Mouse (Mus musculus): ENCODE data around the gene Amer2. TPM values are rescaled to one million over a fixed set of nuclear protein-coding genes. Genes with fewer than 3 reads are reported as not detected.
"Not testable (repeated sequence)": the region's sequence is repeated elsewhere in the genome, so short reads cannot be mapped to it uniquely, and the experiment has no call there.

Gene Amer2
- 0.21 and 0.24 TPM in 2 replicates for polyA plus RNA-seq (2011; ENCODE audit: insufficient read depth, insufficient read length, low read depth, missing spikeins)

GRCm38 (mm10) chr14:60372821-60373309 lies at the start of gene Amer2:
TSS of gene Amer2 (plus strand) at chr14:60373259.
- Histone ChIP-seq H3K4me3 (ENCODE audit: low read depth, low read length) (no peak within 1 kb of the TSS), H3K9ac (ENCODE audit: low read depth, poor library complexity, severe bottlenecking) (no peak within 1 kb of the TSS), H3K36me3 (ENCODE audit: control insufficient read depth, insufficient read depth, low read length, poor library complexity, severe bottlenecking) (no peaks in the 10 kb centered on the region), H3K27ac (ENCODE audit: insufficient read depth, low read length) (no peak within 1 kb of the TSS), H3K4me1 (ENCODE audit: control insufficient read depth, insufficient read depth, low read length) (peaks cover 4% of the 10 kb centered on the region), H3K9me3 (replicated peaks; ENCODE audit: control insufficient read depth, insufficient read depth, low read length, poor library complexity, severe bottlenecking) (no peaks in the 10 kb centered on the region), H3K27me3 (ENCODE audit: control insufficient read depth, insufficient read depth, low read length, poor library complexity, severe bottlenecking) (peaks cover 4% of the 10 kb centered on the region; the same call in 1 of the 2 replicates)
- TF ChIP-seq EP300 (IDR thresholded peaks at IDR 0.05; ENCODE audit: insufficient read depth, low read depth, low read length) (no peak), POLR2A (IDR thresholded peaks at IDR 0.05; ENCODE audit: insufficient read depth, low read length) (no peak), CTCF (IDR thresholded peaks at IDR 0.05; ENCODE audit: low read depth, low read length) (no peak)

GRCm38 (mm10) chr14:60340001-60340400 lies 33.1 kb upstream of the Amer2 start:
- not testable (repeated sequence) for H3K9ac ChIP-seq (ENCODE audit: low read depth, poor library complexity, severe bottlenecking); H3K4me1 ChIP-seq (ENCODE audit: control insufficient read depth, insufficient read depth, low read length); H3K4me3 ChIP-seq (ENCODE audit: low read depth, low read length); H3K9me3 ChIP-seq (replicated peaks; ENCODE audit: control insufficient read depth, insufficient read depth, low read length, poor library complexity, severe bottlenecking); H3K27me3 ChIP-seq (ENCODE audit: control insufficient read depth, insufficient read depth, low read length, poor library complexity, severe bottlenecking); H3K27ac ChIP-seq (ENCODE audit: insufficient read depth, low read length); H3K36me3 ChIP-seq (ENCODE audit: control insufficient read depth, insufficient read depth, low read length, poor library complexity, severe bottlenecking)

GRCm38 (mm10) chr14:60340570-60340969 lies 32.5 kb upstream of the Amer2 start:
- no peaks in the 10 kb centered on the region for H3K9me3 ChIP-seq (replicated peaks; ENCODE audit: control insufficient read depth, insufficient read depth, low read length, poor library complexity, severe bottlenecking)
- H3K9ac ChIP-seq (ENCODE audit: low read depth, poor library complexity, severe bottlenecking) = no peak overlapping the region
- H3K36me3 ChIP-seq (ENCODE audit: control insufficient read depth, insufficient read depth, low read length, poor library complexity, severe bottlenecking) = no peaks in the 10 kb centered on the region
- no peak overlapping the region for H3K4me3 ChIP-seq (ENCODE audit: low read depth, low read length)
- H3K27ac ChIP-seq (ENCODE audit: insufficient read depth, low read length) = no peak overlapping the region
- no peak for TF ChIP-seq EP300 (IDR thresholded peaks at IDR 0.05; ENCODE audit: insufficient read depth, low read depth, low read length)
- no peak for TF ChIP-seq POLR2A (IDR thresholded peaks at IDR 0.05; ENCODE audit: insufficient read depth, low read length)
- no peak for TF ChIP-seq CTCF (IDR thresholded peaks at IDR 0.05; ENCODE audit: low read depth, low read length)
- H3K4me1 ChIP-seq (ENCODE audit: control insufficient read depth, insufficient read depth, low read length) = no peaks in the 10 kb centered on the region
- H3K27me3 ChIP-seq (ENCODE audit: control insufficient read depth, insufficient read depth, low read length, poor library complexity, severe bottlenecking) = no peaks in the 10 kb centered on the region

- no peaks in the 10 kb centered on the region for H3K4me1 ChIP-seq (ENCODE audit: control insufficient read depth, insufficient read depth, low read length)
- no peaks in the 10 kb centered on the region for H3K27me3 ChIP-seq (ENCODE audit: control insufficient read depth, insufficient read depth, low read length, poor library complexity, severe bottlenecking)
- no peak for TF ChIP-seq CTCF (IDR thresholded peaks at IDR 0.05; ENCODE audit: low read depth, low read length)
- TF ChIP-seq POLR2A (IDR thresholded peaks at IDR 0.05; ENCODE audit: insufficient read depth, low read length) = no peak
- no peak for TF ChIP-seq EP300 (IDR thresholded peaks at IDR 0.05; ENCODE audit: insufficient read depth, low read depth, low read length)
- H3K4me3 ChIP-seq (ENCODE audit: low read depth, low read length) = no peak overlapping the region
- H3K9ac ChIP-seq (ENCODE audit: low read depth, poor library complexity, severe bottlenecking) = no peak overlapping the region
- no peak overlapping the region for H3K27ac ChIP-seq (ENCODE audit: insufficient read depth, low read length)
- H3K9me3 ChIP-seq (replicated peaks; ENCODE audit: control insufficient read depth, insufficient read depth, low read length, poor library complexity, severe bottlenecking) = no peaks in the 10 kb centered on the region
- no peaks in the 10 kb centered on the region for H3K36me3 ChIP-seq (ENCODE audit: control insufficient read depth, insufficient read depth, low read length, poor library complexity, severe bottlenecking)
Measured at GRCm38 (mm10) chr14:60345326-60345876, 27.7 kb upstream of the Amer2 start.

- no peak overlapping the region for H3K27ac ChIP-seq (ENCODE audit: insufficient read depth, low read length)
- no peaks in the 10 kb centered on the region for H3K27me3 ChIP-seq (ENCODE audit: control insufficient read depth, insufficient read depth, low read length, poor library complexity, severe bottlenecking)
- H3K9me3 ChIP-seq (replicated peaks; ENCODE audit: control insufficient read depth, insufficient read depth, low read length, poor library complexity, severe bottlenecking) = no peaks in the 10 kb centered on the region
- no peak for TF ChIP-seq EP300 (IDR thresholded peaks at IDR 0.05; ENCODE audit: insufficient read depth, low read depth, low read length)
- TF ChIP-seq CTCF (IDR thresholded peaks at IDR 0.05; ENCODE audit: low read depth, low read length) = no peak
- no peak for TF ChIP-seq POLR2A (IDR thresholded peaks at IDR 0.05; ENCODE audit: insufficient read depth, low read length)
- no peak overlapping the region for H3K4me3 ChIP-seq (ENCODE audit: low read depth, low read length)
- H3K4me1 ChIP-seq (ENCODE audit: control insufficient read depth, insufficient read depth, low read length) = no peaks in the 10 kb centered on the region
- H3K9ac ChIP-seq (ENCODE audit: low read depth, poor library complexity, severe bottlenecking) = no peak overlapping the region
- H3K36me3 ChIP-seq (ENCODE audit: control insufficient read depth, insufficient read depth, low read length, poor library complexity, severe bottlenecking) = no peaks in the 10 kb centered on the region
Measured at GRCm38 (mm10) chr14:60358347-60358746, 14.7 kb upstream of the Amer2 start.

- H3K4me3 ChIP-seq (ENCODE audit: low read depth, low read length) = no peak overlapping the region
- H3K9ac ChIP-seq (ENCODE audit: low read depth, poor library complexity, severe bottlenecking) = no peak overlapping the region
- no peaks in the 10 kb centered on the region for H3K27me3 ChIP-seq (ENCODE audit: control insufficient read depth, insufficient read depth, low read length, poor library complexity, severe bottlenecking)
- H3K4me1 ChIP-seq (ENCODE audit: control insufficient read depth, insufficient read depth, low read length) = no peaks in the 10 kb centered on the region
- no peaks in the 10 kb centered on the region for H3K36me3 ChIP-seq (ENCODE audit: control insufficient read depth, insufficient read depth, low read length, poor library complexity, severe bottlenecking)
- no peak overlapping the region for H3K27ac ChIP-seq (ENCODE audit: insufficient read depth, low read length)
- no peaks in the 10 kb centered on the region for H3K9me3 ChIP-seq (replicated peaks; ENCODE audit: control insufficient read depth, insufficient read depth, low read length, poor library complexity, severe bottlenecking)
- no peak for TF ChIP-seq POLR2A (IDR thresholded peaks at IDR 0.05; ENCODE audit: insufficient read depth, low read length)
- TF ChIP-seq CTCF (IDR thresholded peaks at IDR 0.05; ENCODE audit: low read depth, low read length) = no peak
Measured at GRCm38 (mm10) chr14:60361380-60362212, 11.5 kb upstream of the Amer2 start.

Measured in ES-Bruce4 (cell line).